Mouse (Mus musculus) embryo, embryonic 9.5 days (tissue): ENCODE measurements around the gene Ank2.
A peak's percentile ranks its signal among the peaks of the same experiment; 100 is the strongest.

Experiments
- DNase-seq: peaks from one replicate; pipeline ENCODE4 v3.0.0-alpha.2; 2017; ENCODE audit errors: extremely low spot score

Gene Ank2

DNA sequence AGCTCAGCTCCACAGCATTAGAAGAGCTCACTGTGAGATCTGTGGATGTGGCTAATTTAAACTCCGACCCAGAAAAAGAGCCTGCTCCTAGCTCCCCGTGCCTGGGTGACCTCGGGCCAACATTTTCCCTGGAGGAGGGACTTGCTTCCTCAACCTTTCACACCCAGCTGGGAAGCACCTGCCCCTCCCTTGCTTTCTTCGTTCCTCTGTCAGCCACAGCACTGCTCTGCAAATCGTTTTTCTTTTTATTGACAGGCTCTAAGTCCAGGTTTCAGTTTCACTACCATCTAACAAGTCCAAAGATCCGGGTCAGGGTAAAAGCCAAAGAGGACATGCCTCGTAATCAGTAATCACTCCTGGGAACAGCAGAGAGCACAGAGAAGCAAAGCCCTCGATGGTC is 375.8 kb downstream of the Ank2 start:
- no peak for DNase-seq

GRCm38 (mm10) chr3:127118777-127119176 is 380.4 kb downstream of the Ank2 start:
- no peak for DNase-seq

DNA sequence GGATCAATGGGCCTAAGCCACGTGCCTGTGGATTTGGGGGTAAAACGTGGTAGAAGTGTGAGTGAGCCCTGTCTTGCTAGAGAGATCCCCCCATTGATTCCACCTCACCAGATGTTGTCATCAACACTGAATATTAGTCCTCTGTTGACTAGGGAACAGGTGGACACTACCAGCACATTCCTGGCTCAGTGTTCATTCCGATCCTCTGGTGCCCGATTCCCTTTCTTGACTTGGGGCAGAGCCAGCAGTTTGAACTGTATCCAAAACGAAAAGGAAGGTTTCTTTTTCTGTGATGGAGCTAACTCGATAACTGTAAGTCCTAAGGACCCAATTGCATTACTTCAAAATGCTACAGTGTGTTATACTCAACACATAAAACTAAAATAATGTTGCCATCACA is 382.9 kb downstream of the Ank2 start:
- no peak for DNase-seq

DNA sequence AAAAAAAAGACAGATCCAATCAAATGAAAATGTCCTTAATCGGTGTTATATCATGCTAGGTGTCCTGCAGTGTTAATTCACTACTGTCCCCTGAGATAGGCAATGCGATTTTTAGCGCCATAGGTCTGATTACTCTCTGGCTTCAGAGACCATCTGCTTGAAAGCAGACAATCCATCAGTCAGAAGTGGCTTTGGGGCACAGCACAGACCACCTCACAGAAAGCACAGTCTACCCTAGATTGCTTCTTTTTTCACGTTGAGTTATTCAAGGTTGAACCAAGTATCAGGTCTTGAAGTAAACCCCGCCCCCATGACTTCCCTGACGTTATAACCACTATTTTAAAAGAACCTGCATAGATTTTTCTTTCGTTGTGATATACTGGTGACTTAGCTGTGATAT is 385.9 kb downstream of the Ank2 start:
- DNase-seq: no peak

- DNase-seq: no peak
Observed at GRCm38 (mm10) chr3:127109413-127109812, 389.7 kb downstream of the Ank2 start.

GRCm38 (mm10) chr3:127108481-127108880 is 390.7 kb downstream of the Ank2 start:
- no peak for DNase-seq

- DNase-seq: no peak
Observed at GRCm38 (mm10) chr3:127107281-127107680, 391.9 kb downstream of the Ank2 start.

GRCm38 (mm10) chr3:127101326-127101725 is 397.8 kb downstream of the Ank2 start:
- no peak for DNase-seq

- DNase-seq: no peak
Observed at GRCm38 (mm10) chr3:127097745-127098144, 401.4 kb downstream of the Ank2 start.

GRCm38 (mm10) chr3:127097106-127097505 is 402.0 kb downstream of the Ank2 start:
- no peak for DNase-seq

DNA sequence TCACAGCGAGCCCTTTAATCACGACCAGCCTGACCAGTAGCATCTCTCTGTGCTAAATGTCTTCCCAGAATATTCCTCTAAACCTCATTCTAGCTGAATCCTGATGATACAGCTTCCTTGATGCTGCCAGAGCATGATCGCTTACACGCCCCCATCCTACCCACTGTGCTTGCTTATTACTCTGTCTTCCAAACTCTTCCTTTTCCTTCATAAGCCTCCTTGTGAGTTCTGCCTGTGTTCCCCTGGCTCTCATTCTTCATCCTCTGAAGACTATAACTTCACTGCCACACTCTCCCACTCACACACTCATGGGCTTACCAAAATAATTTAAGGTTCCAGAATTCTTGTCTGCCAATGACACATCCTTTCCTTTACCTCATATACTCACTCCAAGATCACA is 405.5 kb downstream of the Ank2 start:
- no peak for DNase-seq

- no peak for DNase-seq
Observed at GRCm38 (mm10) chr3:127087574-127087973, 411.6 kb downstream of the Ank2 start.

DNA sequence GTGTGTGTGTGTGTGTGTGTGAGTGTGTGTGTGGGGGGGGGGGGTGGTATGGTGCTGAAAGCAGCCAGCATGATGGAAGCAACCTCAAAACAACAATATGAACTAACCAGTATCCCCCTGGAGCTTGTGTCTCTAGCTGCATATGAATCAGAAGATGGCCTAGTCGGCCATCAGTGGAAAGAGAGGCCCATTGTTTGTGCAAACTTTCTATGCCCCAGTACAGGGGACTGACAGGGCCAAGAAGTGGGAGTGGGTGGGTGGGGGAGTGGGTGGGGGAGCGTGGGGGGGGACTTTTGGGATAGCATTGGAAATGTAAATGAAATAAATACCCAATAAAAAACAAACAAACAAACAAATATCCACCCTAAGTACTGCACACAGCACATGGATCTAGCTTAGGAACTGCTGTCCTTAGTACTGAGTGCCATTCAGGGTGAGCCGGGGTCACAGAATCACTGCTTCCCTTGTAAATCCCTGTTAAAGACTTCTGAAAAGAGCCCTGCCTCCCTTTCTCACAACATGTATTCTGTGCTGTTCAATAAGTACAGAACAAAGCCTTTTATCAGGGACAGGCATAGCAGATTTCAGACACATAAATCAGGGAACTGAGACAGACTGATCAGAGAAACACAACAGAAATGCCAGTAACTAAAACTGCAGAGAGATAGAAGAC is 412.2 kb downstream of the Ank2 start:
- DNase-seq: peak; percentile 38

GRCm38 (mm10) chr3:127077369-127077768 is 421.8 kb downstream of the Ank2 start:
- DNase-seq: no peak

- no peak for DNase-seq
Observed at GRCm38 (mm10) chr3:127075531-127076280, 423.4 kb downstream of the Ank2 start.

DNA sequence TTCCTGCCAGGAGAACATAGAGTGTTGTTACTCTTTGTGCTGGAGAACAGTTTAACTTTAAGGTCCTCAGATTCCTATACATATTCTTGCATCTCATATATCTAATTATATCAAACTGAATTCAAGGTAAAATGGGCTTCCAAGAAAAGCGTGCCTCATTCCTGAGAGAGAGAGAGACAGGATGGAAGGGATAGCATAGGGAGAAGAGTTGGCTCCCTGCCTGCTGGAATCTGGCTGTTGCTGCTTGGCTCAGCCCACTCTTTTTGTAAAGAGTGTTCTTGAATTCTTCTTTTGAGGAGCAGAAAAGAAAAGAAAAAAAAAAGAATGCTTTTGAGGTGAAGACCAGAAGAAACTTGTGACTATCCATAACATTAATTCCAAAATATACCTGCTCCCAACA is 427.7 kb downstream of the Ank2 start:
- no peak for DNase-seq

GRCm38 (mm10) chr3:127063654-127064386 is 435.3 kb downstream of the Ank2 start:
- DNase-seq: no peak

DNA sequence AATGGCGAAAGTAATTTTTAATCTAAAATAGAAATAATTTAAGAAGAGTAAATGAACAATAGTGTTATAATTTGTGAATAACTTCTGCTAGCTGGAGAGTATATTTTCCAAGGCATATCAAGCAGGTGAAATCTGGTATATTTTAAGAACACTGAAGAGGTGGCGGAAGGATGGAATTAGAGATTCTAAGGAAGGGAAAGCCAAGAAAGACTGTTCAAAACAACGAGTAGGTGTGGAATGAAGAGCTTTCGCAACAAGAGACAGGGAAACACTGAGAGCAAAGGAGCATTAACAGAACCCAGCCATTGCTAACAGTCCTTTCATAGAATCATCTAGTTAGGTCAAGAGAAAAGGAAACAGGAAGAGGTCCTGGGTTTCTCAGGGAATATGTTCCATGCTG is 439.5 kb downstream of the Ank2 start:
- no peak for DNase-seq

GRCm38 (mm10) chr3:127041288-127041687 is 457.9 kb downstream of the Ank2 start:
- DNase-seq: no peak

DNA sequence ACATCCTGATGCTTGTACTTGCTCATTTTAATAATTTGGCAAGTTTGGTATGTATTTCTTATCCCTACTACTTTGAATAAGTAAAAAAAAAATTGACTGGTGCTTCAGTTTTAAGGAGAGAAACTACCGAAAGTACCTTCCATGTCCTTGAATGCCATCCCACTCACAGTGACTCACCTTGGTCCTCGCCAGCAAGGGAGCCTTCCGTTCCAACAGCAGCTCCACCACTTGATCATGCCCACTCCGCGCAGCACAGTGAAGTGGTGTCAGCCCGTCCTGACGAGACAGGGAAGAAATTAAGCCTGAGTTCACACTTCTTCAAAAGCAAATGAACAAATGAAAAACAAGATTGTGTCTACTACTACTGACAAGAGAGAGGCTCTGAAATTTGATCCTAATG is 460.6 kb downstream of the Ank2 start:
- no peak for DNase-seq

DNA sequence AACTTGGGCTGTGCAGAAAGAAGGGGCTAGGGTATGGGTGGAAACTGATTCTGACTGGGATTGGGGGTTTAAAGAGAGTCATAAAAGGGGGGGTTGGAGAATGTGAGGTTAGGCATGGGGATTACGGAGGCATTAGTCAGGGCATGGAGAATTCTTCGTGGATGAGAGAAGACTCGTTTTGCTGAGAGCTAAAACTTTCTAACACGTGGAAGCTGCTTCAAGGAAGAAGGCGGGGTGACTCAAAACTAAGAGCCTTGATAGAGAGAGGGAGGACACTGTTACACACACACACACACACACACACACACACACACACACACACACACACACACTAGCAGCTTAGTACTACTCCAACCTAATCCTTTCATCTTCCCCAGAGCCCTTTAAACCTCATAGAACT is 463.0 kb downstream of the Ank2 start:
- DNase-seq: no peak

GRCm38 (mm10) chr3:127035540-127035939 is 463.6 kb downstream of the Ank2 start:
- no peak for DNase-seq

DNA sequence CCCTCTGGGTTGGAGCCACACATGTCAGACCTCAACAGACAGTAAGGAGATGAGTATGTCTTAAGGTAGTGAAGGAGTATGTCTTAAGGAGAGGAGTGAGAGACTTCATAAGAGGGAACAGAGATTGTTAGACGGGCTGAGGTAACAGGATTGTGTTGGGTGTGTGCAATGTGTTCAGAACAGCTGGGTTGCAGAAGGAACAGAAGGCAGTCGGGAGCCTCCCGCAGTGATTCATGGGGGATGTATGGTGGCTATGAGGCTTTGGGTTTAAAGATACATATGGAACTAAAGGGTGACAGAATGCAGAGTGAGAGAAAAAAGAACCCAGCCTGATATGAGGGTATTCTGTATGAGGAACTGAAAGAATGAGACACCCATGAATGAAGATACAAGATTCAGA is 464.2 kb downstream of the Ank2 start:
- DNase-seq: no peak
